Mouse (Mus musculus) liver, postnatal 0 days (tissue): Measurements from ENCODE around the gene Fahd1.

Source experiments
- CTCF ChIP-seq: sonication (generic); IDR thresholded peaks from 2 replicates; pipeline ENCODE4 v1.5.1; 2016; ENCODE audit warnings: antibody characterized with exemption, low read depth
- EP300 ChIP-seq: IDR thresholded peaks from 2 replicates; pipeline ENCODE4 v1.6.1; 2016; ENCODE audit warnings: antibody characterized with exemption, low read depth, mild to moderate bottlenecking

- no peak for TF ChIP-seq EP300
- TF ChIP-seq CTCF, result no peak
Observed at GRCm38 (mm10) chr17:24811211-24811610, 39.0 kb downstream of the Fahd1 start.
